Mouse (Mus musculus) bone marrow macrophage, adult 2 months (primary cell): Measurements from ENCODE around the gene Hipk1.

Source experiments
- CTCF ChIP-seq: IDR thresholded peaks from 2 replicates; pipeline ENCODE4 v1.5.1; 2012; ENCODE audit warnings: low read depth, mild to moderate bottlenecking, low read length, moderate library complexity
- POLR2A ChIP-seq: IDR thresholded peaks from 2 replicates; pipeline ENCODE4 v1.6.1; 2012; ENCODE audit warnings: mild to moderate bottlenecking, low read depth, low read length, borderline replicate concordance

DNA sequence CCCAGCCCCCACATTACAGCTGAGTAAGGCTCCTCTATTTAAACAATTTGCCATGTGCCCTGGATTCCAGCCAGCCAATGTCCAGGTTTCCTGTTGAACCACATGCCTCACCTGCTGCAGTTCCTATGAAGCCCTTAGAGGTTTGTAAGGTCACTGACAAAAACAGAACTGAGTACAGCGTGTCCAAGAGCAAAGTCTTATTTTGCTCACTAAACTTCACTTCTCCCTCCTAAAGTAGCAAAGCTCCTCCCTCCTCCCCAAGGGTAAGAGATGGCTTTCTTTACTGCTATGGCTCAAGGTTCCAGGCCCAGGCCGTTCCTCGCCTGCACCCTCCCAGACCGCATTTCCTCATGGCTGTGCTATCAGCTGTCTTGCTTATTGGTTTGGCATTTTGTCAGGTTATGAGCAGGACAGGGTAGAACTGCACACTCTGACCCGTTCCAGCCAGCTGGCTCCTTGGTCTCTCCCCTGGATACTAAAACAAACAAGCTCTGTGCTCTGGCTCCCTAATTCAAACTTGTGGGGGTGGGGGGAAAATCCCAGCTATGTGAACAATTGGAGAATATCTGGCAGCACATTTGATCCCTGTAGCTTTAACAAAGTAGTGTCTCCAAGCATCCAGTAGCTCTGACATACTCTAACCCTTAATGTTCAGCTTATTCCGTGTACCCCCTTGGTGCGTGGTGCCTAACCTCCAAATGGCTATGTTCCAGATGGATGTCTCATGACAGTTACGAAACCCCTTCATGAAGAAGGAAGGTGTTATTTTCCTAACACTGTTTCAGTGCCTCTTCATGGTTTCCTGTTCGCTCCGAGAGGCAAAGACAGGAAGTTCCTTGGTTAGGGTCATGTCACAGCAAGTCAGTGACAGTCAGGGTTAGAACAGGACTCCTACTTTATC, 10.5 kb upstream of the Hipk1 start:
- TF ChIP-seq POLR2A (no peak), CTCF (no peak)
